Comparison of ENCODE assay signal across 7 mouse cellular contexts in genomic region chr7:73036801-73037555, GRCm38 (mm10).
A peak's percentile ranks its signal among the peaks of the same experiment; 100 is the strongest.
DNase-seq lines count a peak whose midpoint lies in the region.

No protein-coding gene starts in this region.

- intact Hi-C loops in left cerebral cortex, postnatal 4 days (cut with DNase I) = loop anchor here (10.0 kb wide), 1 partner anchor 338 kb away; the partner anchor contains the start of gene Rgma

- DNase-seq in NIH3T3 (ENCODE audit: low read depth) = peak; percentile 28
- DNase-seq in adrenal gland, adult (ENCODE audit: inconsistent age in 2 of 2, low spot score in 1 of 2) = peak; percentile 27 to 57
- peak; percentile 86 for DNase-seq in gastrocnemius, postnatal 25 days
- peak; percentile 16 for DNase-seq in kidney, adult 18-20 months
- DNase-seq in left cerebral cortex, postnatal 4 days = peak; percentile 43
- peak; percentile 27 for DNase-seq in right cerebral cortex, postnatal 4 days
- no peak for DNase-seq in retina, embryonic 14.5 days (ENCODE audit: low spot score)
